Mouse (Mus musculus) MEL (cell line): ENCODE measurements around the gene Arl15.

ENCODE experiments used
- CHD1 ChIP-seq: IDR thresholded peaks from 2 replicates; pipeline ENCODE4 v1.6.1; 2012; ENCODE audit warnings: low read depth, mild to moderate bottlenecking, inconsistent platforms, low read length, improper control_type of control experiment
- CHD2 ChIP-seq: IDR thresholded peaks from 2 replicates; pipeline ENCODE4 v1.6.1; 2011; ENCODE audit warnings: low read length, improper control_type of control experiment
- CTCF ChIP-seq, 3 experiments: IDR thresholded peaks in 2 of 3; conservative IDR thresholded peaks in 1 of 3; 2 replicates each; pipeline ENCODE4 v1.5.1; 2011 to 2012; ENCODE audit warnings: low read length in 3 of 3, low read depth in 2 of 3, mild to moderate bottlenecking in 2 of 3, improper control_type of control experiment in 1 of 3, inconsistent platforms in 1 of 3, mixed read lengths in 1 of 3, moderate library complexity in 1 of 3; ENCODE audit not compliant: control insufficient read depth in 1 of 3, insufficient read depth in 1 of 3, poor library complexity in 1 of 3, severe bottlenecking in 1 of 3
- EP300 ChIP-seq, 2 experiments: IDR thresholded peaks; 2 replicates each; pipeline ENCODE4 v1.6.1; 2011; ENCODE audit warnings: improper control_type of control experiment in 2 of 2, low read length in 2 of 2, low read depth in 1 of 2, mild to moderate bottlenecking in 1 of 2
- ETS1 ChIP-seq: IDR thresholded peaks from 2 replicates; pipeline ENCODE4 v1.6.1; 2012; ENCODE audit warnings: low read depth, mild to moderate bottlenecking, inconsistent platforms, low read length, improper control_type of control experiment, moderate library complexity
- GATA1 ChIP-seq: IDR thresholded peaks from 2 replicates; pipeline ENCODE4 v1.6.1; 2011; ENCODE audit warnings: low read depth, low read length, improper control_type of control experiment
- HCFC1 ChIP-seq: IDR thresholded peaks from 2 replicates; pipeline ENCODE4 v1.6.1; 2012; ENCODE audit warnings: low read depth, mild to moderate bottlenecking, inconsistent platforms, low read length, improper control_type of control experiment, moderate library complexity
- POLR2A ChIP-seq, 2 experiments: IDR thresholded peaks; 2 replicates each; pipeline ENCODE4 v1.6.1; 2011 to 2012; ENCODE audit warnings: low read length in 2 of 2, mild to moderate bottlenecking in 2 of 2, control low read depth in 1 of 2, improper control_type of control experiment in 1 of 2, low read depth in 1 of 2, moderate library complexity in 1 of 2; ENCODE audit not compliant: control insufficient read depth in 1 of 2, insufficient read depth in 1 of 2, poor library complexity in 1 of 2
- POLR2AphosphoS2 ChIP-seq: IDR thresholded peaks from 2 replicates; pipeline ENCODE4 v1.6.1; 2011; ENCODE audit warnings: low read length, improper control_type of control experiment
- SMC3 ChIP-seq: IDR thresholded peaks from 2 replicates; pipeline ENCODE4 v1.6.1; 2011; ENCODE audit warnings: low read depth, low read length, improper control_type of control experiment
- TBP ChIP-seq: IDR thresholded peaks from 2 replicates; pipeline ENCODE4 v1.8.0; 2011; ENCODE audit warnings: low read depth, low read length, improper control_type of control experiment
- TCF12 ChIP-seq: IDR thresholded peaks from 2 replicates; pipeline ENCODE4 v1.6.1; 2014; ENCODE audit warnings: low read depth, mild to moderate bottlenecking, inconsistent platforms, low read length, improper control_type of control experiment, moderate library complexity
- USF2 ChIP-seq, 2 experiments: IDR thresholded peaks; 2 replicates each; pipeline ENCODE4 v1.6.1; 2011 to 2012; ENCODE audit warnings: improper control_type of control experiment in 2 of 2, low read length in 2 of 2, borderline replicate concordance in 1 of 2, inconsistent platforms in 1 of 2, low read depth in 1 of 2, mild to moderate bottlenecking in 1 of 2; ENCODE audit not compliant: insufficient read depth in 1 of 2
- ZMIZ1 ChIP-seq: IDR thresholded peaks from 2 replicates; pipeline ENCODE4 v1.6.1; 2012; ENCODE audit warnings: low read depth, mild to moderate bottlenecking, inconsistent platforms, low read length, improper control_type of control experiment, moderate library complexity

DNA sequence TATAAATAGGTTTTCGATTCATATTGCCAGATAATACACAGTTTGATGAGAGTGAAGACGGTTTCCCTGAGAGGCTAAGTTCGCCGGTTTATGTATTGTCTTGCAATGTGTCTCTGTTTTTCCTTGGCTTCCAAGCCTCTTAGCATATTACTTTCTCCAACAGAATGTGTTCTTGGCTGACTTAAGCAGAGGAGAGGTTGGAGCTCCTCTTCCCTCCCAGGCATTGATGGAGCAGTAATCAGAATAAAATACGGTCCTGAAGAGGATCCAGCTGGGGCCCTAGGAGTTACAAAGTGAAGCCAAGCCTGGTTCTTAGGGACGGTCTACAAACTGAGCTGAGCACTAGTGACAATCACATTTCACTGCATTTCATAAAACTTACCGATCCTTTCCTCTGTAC, 232.4 kb downstream of the Arl15 start:
- TF ChIP-seq CTCF (IDR thresholded peaks at IDR 0.05 in 2 of 3, conservative IDR thresholded peaks at IDR 0.05 in 1 of 3; ENCODE audit: control insufficient read depth in 1 of 3, insufficient read depth in 1 of 3, low read depth in 2 of 3, low read length in 3 of 3, poor library complexity in 1 of 3, severe bottlenecking in 1 of 3) (no peak), ETS1 (no peak), USF2 (IDR thresholded peaks at IDR 0.05; ENCODE audit: borderline replicate concordance in 1 of 2, insufficient read depth in 1 of 2, low read depth in 1 of 2, low read length in 2 of 2) (no peak), CHD1 (no peak), CHD2 (no peak), TBP (no peak), TCF12 (no peak), HCFC1 (no peak), EP300 (IDR thresholded peaks at IDR 0.05; ENCODE audit: low read depth in 1 of 2, low read length in 2 of 2) (no peak), ZMIZ1 (no peak), GATA1 (no peak), POLR2AphosphoS2 (no peak), SMC3 (no peak), POLR2A (IDR thresholded peaks at IDR 0.05; ENCODE audit: control insufficient read depth in 1 of 2, insufficient read depth in 1 of 2, low read depth in 1 of 2, low read length in 2 of 2, poor library complexity in 1 of 2) (no peak)
